In genomic region chr4:139054300-139054923, GRCm38 (mm10) we compare ENCODE assay signal across 9 mouse cellular contexts. TPM values are rescaled to one million over a fixed set of nuclear protein-coding genes. Genes with fewer than 3 reads are reported as not detected.
DNase-seq lines count a peak whose midpoint lies in the region; ATAC-seq and TF ChIP-seq lines count a peak whose summit lies in the region.
"Had no signal": no experiment of that assay in that cellular context is flagged by ENCODE, and none has a peak within 500 bp of the region (broad histone marks: within the 10 kb centered on the region; RNA-seq: fewer than 3 reads in every experiment).

No protein-coding gene starts in this region.

- no peak overlapping the region for H3K9ac ChIP-seq in forebrain, postnatal 0 days

- no peak overlapping the region for H3K4me2 ChIP-seq in forebrain, postnatal 0 days (ENCODE audit: low read depth)

- 25% methylated on average over 9 of the region's 9 CpGs for WGBS in forebrain, postnatal 0 days

- TF ChIP-seq CTCF in forebrain, postnatal 0 days (IDR thresholded peaks at IDR 0.05; ENCODE audit: low read depth): peak; percentile 67

- H3K4me3 ChIP-seq in forebrain, postnatal 0 days (ENCODE audit: low read depth, low read length): no peak overlapping the region

- no peaks in the 10 kb centered on the region for H3K27me3 ChIP-seq in forebrain, postnatal 0 days (ENCODE audit: insufficient read depth, low read length)

- peaks cover 3% of the 10 kb centered on the region; the same call in 1 of the 2 replicates for H3K4me1 ChIP-seq in forebrain, postnatal 0 days (ENCODE audit: insufficient read depth)

- H3K27ac ChIP-seq in forebrain, postnatal 0 days (ENCODE audit: low read depth, low read length): peak overlapping the region; percentile 16; the same call in 1 of the 2 replicates
- H3K27ac ChIP-seq: macrophage had no signal

- H3K36me3 ChIP-seq in forebrain, postnatal 0 days (ENCODE audit: insufficient read depth): no peaks in the 10 kb centered on the region

- H3K9me3 ChIP-seq in forebrain, postnatal 0 days (ENCODE audit: low read length): no peaks in the 10 kb centered on the region

- peak; percentile 53 to 71 for DNase-seq in layer of hippocampus, adult 18-20 months (ENCODE audit: low spot score in 2 of 2)
- DNase-seq in layer of hippocampus, adult 9-10 months (ENCODE audit: low spot score): no peak
- DNase-seq in forebrain, postnatal 0 days: peak; percentile 87
- peak; percentile 65 to 71 for DNase-seq in layer of hippocampus, postnatal 36 days
- peak; percentile 88 to 89 for DNase-seq in right cerebral cortex, postnatal 10 days (ENCODE audit: low spot score in 2 of 2)
- DNase-seq in spleen, adult 18-20 months: no peak
- DNase-seq: cerebellum, adult 11 months had no signal

- peak; percentile 93 for ATAC-seq in forebrain, postnatal 0 days
- ATAC-seq in CD4-positive, CD25-positive, alpha-beta regulatory T cell, adult 4 months: no peak

RNA-seq across cellular contexts. Expression of gene Htr6, which starts 21.0 kb away (rescaled TPM):
- 1 to 10 TPM; 6.5 to 7.6 TPM for total RNA-seq in layer of hippocampus, adult 18-20 months (2021)
- total RNA-seq in forebrain, postnatal 0 days (2014; rRNA removed): 1.8 and 4.0 TPM in 2 replicates
- 0.67 TPM in 2 replicates for polyA plus RNA-seq in forebrain, postnatal 0 days (2015; fragmentation: Nextera tagmentation; extraction: Ambion mirVana)
- total RNA-seq in layer of hippocampus, postnatal 36 days (2021): 1 to 10 TPM; 6.5 to 8.8 TPM
- not detected for polyA plus RNA-seq in CD4-positive, CD25-positive, alpha-beta regulatory T cell, adult 4 months (2017; shearing (Covaris generic))
- polyA plus RNA-seq: macrophage had no signal

RNA-seq across cellular contexts. Expression of gene Nbl1, which starts 38.4 kb away (rescaled TPM):
- 10 to 100 TPM; 80.3 to 92.2 TPM for total RNA-seq in layer of hippocampus, adult 18-20 months (2021)
- total RNA-seq in forebrain, postnatal 0 days (2014; rRNA removed): 41.7 and 57.6 TPM in 2 replicates
- polyA plus RNA-seq in forebrain, postnatal 0 days (2015; fragmentation: Nextera tagmentation; extraction: Ambion mirVana): 56.7 and 64.3 TPM in 2 replicates
- total RNA-seq in layer of hippocampus, postnatal 36 days (2021): 10 to 100 TPM; 77.2 to 86.8 TPM
- polyA plus RNA-seq in CD4-positive, CD25-positive, alpha-beta regulatory T cell, adult 4 months (2017; shearing (Covaris generic)): under 1 TPM; 0.46 to 0.78 TPM

Comparison
In these comparisons a context has a peak if more than half of its experiments do, and no peak if none do; other contexts are left out.
1. DNase-seq: peak in layer of hippocampus, adult 18-20 months (2 of 2), forebrain, postnatal 0 days (single experiment), layer of hippocampus, postnatal 36 days (2 of 2) and right cerebral cortex, postnatal 10 days (2 of 2); none in layer of hippocampus, adult 9-10 months (single experiment) and spleen, adult 18-20 months (0 of 2).